Mouse (Mus musculus) midbrain, embryonic 10.5 days (tissue): ENCODE measurements at regions not wholly inside any gene's neighbourhood (a gene's known extent, or its start where the extent isn't known, plus 50 kb on each side); places are given as distances from the start of the nearest gene placed in this dataset.

ENCODE experiments used
- DNase-seq: peaks from one replicate; pipeline ENCODE4 v3.0.0-alpha.2; 2017; ENCODE audit warnings: low spot score
- H3K27ac ChIP-seq: fragments of 300-500 bp; sonication (generic); replicated peaks from 2 replicates; pipeline ENCODE4 v1.5.1; 2016; ENCODE audit warnings: mild to moderate bottlenecking
- H3K27me3 ChIP-seq: fragments of 300-500 bp; sonication (generic); 2 replicates; pipeline ENCODE4 v1.6.1; 2016; ENCODE audit warnings: low read depth, mild to moderate bottlenecking; ENCODE audit not compliant: poor library complexity, severe bottlenecking
- H3K36me3 ChIP-seq: fragments of 300-500 bp; sonication (generic); 2 replicates; pipeline ENCODE4 v1.6.1; 2016; ENCODE audit warnings: mild to moderate bottlenecking, moderate library complexity
- H3K4me1 ChIP-seq: fragments of 300-500 bp; sonication (generic); 2 replicates; pipeline ENCODE4 v1.6.1; 2016
- H3K4me3 ChIP-seq: fragments of 300-500 bp; sonication (generic); 2 replicates; pipeline ENCODE4 v1.5.1; 2016; ENCODE audit warnings: mild to moderate bottlenecking, moderate library complexity
- H3K9me3 ChIP-seq: fragments of 300-500 bp; sonication (generic); replicated peaks from 2 replicates; pipeline ENCODE4 v1.6.1; 2016; ENCODE audit warnings: mild to moderate bottlenecking
- WGBS: fragments of 180-500 bp; shearing (Covaris S2); methylation state at CpG from one replicate; pipeline ENCODE4 v1.1.7; 2016; 5-methylcytosine and 5-hydroxymethylcytosine counted together

DNA sequence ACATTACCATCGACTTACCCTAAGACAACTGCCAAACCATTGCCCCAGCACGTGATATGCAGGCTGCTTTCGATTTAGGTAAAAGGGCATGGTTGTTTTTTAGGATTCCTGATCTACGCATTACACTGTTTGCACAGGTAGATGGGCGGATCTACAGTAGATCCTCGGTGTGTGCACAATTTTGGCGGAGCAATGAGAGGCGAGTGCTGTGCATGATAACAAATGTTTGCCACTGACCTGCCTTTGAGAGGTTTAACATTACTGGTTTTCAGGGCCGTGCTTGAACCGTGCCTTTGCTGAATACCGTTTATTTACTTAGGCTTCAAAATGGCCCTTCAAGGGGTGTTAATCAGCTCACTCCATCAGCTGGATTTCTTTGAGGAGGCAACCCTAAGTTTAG is 58.5 kb upstream of the Serp2 start:
- DNase-seq: no peak
- Histone ChIP-seq H3K4me1 (peaks cover 39% of the 10 kb centered on the region), H3K27ac (no peak overlapping the region), H3K27me3 (peaks cover 11% of the 10 kb centered on the region; the same call in 1 of the 2 replicates), H3K4me3 (no peak overlapping the region), H3K9me3 (no peaks in the 10 kb centered on the region), H3K36me3 (no peaks in the 10 kb centered on the region)
- 73% methylated on average over 11 of the region's 11 CpGs for WGBS

- DNase-seq: no peak
- no peaks in the 10 kb centered on the region for H3K36me3 ChIP-seq
- peaks cover 39% of the 10 kb centered on the region for H3K4me1 ChIP-seq
- WGBS: 82% methylated on average over 5 of the region's 5 CpGs
- no peaks in the 10 kb centered on the region for H3K9me3 ChIP-seq
- peaks cover 11% of the 10 kb centered on the region; the same call in 1 of the 2 replicates for H3K27me3 ChIP-seq
- no peak overlapping the region for H3K4me3 ChIP-seq
- no peak overlapping the region for H3K27ac ChIP-seq
Observed at GRCm38 (mm10) chr14:76614682-76615081, 58.0 kb upstream of the Serp2 start.

DNA sequence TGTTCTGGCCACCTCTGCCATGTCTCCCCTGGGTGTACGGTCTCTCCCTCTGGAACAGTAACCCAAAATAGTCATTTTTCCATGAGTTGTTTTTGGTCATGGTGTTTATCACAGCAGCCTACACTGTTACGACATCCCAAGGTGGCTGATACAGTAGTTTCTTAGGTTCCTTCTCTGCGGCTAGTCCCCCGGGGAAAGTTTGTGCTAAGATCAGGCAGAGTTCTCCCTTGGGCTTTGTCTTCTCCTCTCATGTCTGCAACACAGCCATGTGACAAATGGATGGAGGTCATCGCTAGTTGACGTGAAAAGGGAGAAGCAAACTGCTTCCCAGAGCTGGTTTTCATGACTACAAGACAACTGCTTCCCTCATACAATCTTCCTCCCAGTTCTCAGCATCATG is 56.9 kb upstream of the Serp2 start:
- DNase-seq: no peak
- Histone ChIP-seq H3K27ac (no peak overlapping the region), H3K36me3 (no peaks in the 10 kb centered on the region), H3K4me1 (peaks cover 35% of the 10 kb centered on the region), H3K9me3 (no peaks in the 10 kb centered on the region), H3K4me3 (no peak overlapping the region), H3K27me3 (peaks cover 11% of the 10 kb centered on the region; the same call in 1 of the 2 replicates)
- 93% methylated on average over 6 of the region's 6 CpGs for WGBS

GRCm38 (mm10) chr14:76610429-76611378 is 54.0 kb upstream of the Serp2 start:
- no peak for DNase-seq
- H3K27ac ChIP-seq: no peak overlapping the region
- no peaks in the 10 kb centered on the region for H3K9me3 ChIP-seq
- WGBS: 66% methylated on average over 11 of the region's 11 CpGs
- H3K36me3 ChIP-seq: no peaks in the 10 kb centered on the region
- no peak overlapping the region for H3K4me3 ChIP-seq
- peaks cover 14% of the 10 kb centered on the region for H3K4me1 ChIP-seq
- H3K27me3 ChIP-seq: no peaks in the 10 kb centered on the region
